Mouse (Mus musculus): ENCODE results near the gene Gm28539.
A peak's percentile ranks its signal among the peaks of the same experiment; 100 is the strongest.
"Not testable (repeated sequence)": the region's sequence is repeated elsewhere in the genome, so short reads cannot be mapped to it uniquely, and the experiment has no call there.

The Gm28539 gene

GRCm38 (mm10) chr16:18858551-18858950, 22.2 kb downstream of the Gm28539 start:
- peak in 1 of 2 experiments; percentile 30 for DNase-seq

- DNase-seq = peak; percentile 22 to 58
These were observed 23.8 kb downstream of the Gm28539 start for GRCm38 (mm10) chr16:18860186-18860585.

- not testable (repeated sequence) for DNase-seq
These were observed 34.1 kb downstream of the Gm28539 start for GRCm38 (mm10) chr16:18870495-18870894.

GRCm38 (mm10) chr16:18876091-18876441, 39.7 kb downstream of the Gm28539 start:
- DNase-seq = peak in 1 of 2 experiments; percentile 31

GRCm38 (mm10) chr16:18876442-18877308, 40.3 kb downstream of the Gm28539 start, which contains the start of the genes Mrpl40 and Hira:
TSS of gene Mrpl40 (minus strand) at chr16:18876862.
TSS of gene Hira (plus strand) at chr16:18877037.
- DNase-seq = peak; percentile 94 to 97

GRCm38 (mm10) chr16:18877386-18878090, 41.2 kb downstream of the Gm28539 start:
- DNase-seq = peak; percentile 59 to 86

GRCm38 (mm10) chr16:18878091-18878720, 41.8 kb downstream of the Gm28539 start:
- DNase-seq = peak in 1 of 2 experiments; percentile 2

- no peak for DNase-seq
These were observed 47.7 kb downstream of the Gm28539 start for GRCm38 (mm10) chr16:18884044-18884443.

- no peak for DNase-seq
These were observed 57.5 kb downstream of the Gm28539 start for GRCm38 (mm10) chr16:18893840-18894372.

GRCm38 (mm10) chr16:18895249-18895648, 58.9 kb downstream of the Gm28539 start:
- no peak for DNase-seq

GRCm38 (mm10) chr16:18896429-18896828, 60.0 kb downstream of the Gm28539 start:
- peak in 1 of 2 experiments; percentile 37 for DNase-seq

- DNase-seq = no peak
These were observed 69.3 kb downstream of the Gm28539 start for GRCm38 (mm10) chr16:18905648-18906047.

GRCm38 (mm10) chr16:18916064-18916463, 79.7 kb downstream of the Gm28539 start:
- DNase-seq = no peak

GRCm38 (mm10) chr16:18921771-18922170, 85.4 kb downstream of the Gm28539 start:
- no peak for DNase-seq

- DNase-seq = no peak
These were observed 91.6 kb downstream of the Gm28539 start for GRCm38 (mm10) chr16:18927963-18928362.

- no peak for DNase-seq
These were observed 102.1 kb downstream of the Gm28539 start for GRCm38 (mm10) chr16:18938321-18939082.

- DNase-seq = no peak
These were observed 107.5 kb downstream of the Gm28539 start for GRCm38 (mm10) chr16:18943906-18944305.

- no peak for DNase-seq
These were observed 112.6 kb downstream of the Gm28539 start for GRCm38 (mm10) chr16:18948941-18949340.

- DNase-seq = no peak
These were observed 114.0 kb downstream of the Gm28539 start for GRCm38 (mm10) chr16:18950351-18950750.

- DNase-seq = no peak
These were observed 116.4 kb downstream of the Gm28539 start for GRCm38 (mm10) chr16:18952813-18953212.

- DNase-seq = no peak
These were observed 118.7 kb downstream of the Gm28539 start for GRCm38 (mm10) chr16:18955070-18955469.

GRCm38 (mm10) chr16:18963486-18963885, 127.1 kb downstream of the Gm28539 start:
- DNase-seq = no peak

Data from kidney, postnatal 25 days (tissue).